In genomic region chr4:91243896-91244295, GRCm38 (mm10) we compare ENCODE assay signal across 29 mouse cellular contexts.
DNase-seq lines count a peak whose midpoint lies in the region; ATAC-seq lines count a peak whose summit lies in the region.
"Had no signal": no experiment of that assay in that cellular context is flagged by ENCODE, and none has a peak within 500 bp of the region (broad histone marks: within the 10 kb centered on the region; RNA-seq: fewer than 3 reads in every experiment).

No protein-coding gene starts in this region.

- H3K9me3 ChIP-seq in forebrain, embryonic 14.5 days (replicated peaks; ENCODE audit: control insufficient read depth, low read length) = no peaks in the 10 kb centered on the region
- H3K9me3 ChIP-seq in forebrain, embryonic 11.5 days (ENCODE audit: control insufficient read depth, low read length) = no peaks in the 10 kb centered on the region
- H3K9me3 ChIP-seq in hindbrain, embryonic 14.5 days (ENCODE audit: control insufficient read depth, low read length) = no peaks in the 10 kb centered on the region
- no peaks in the 10 kb centered on the region for H3K9me3 ChIP-seq in hindbrain, embryonic 16.5 days (ENCODE audit: control insufficient read depth, low read length)
- no peaks in the 10 kb centered on the region for H3K9me3 ChIP-seq in forebrain, embryonic 16.5 days (ENCODE audit: control insufficient read depth, low read length)
- H3K9me3 ChIP-seq: embryonic facial prominence, embryonic 10.5 days; embryonic facial prominence, embryonic 13.5 days; heart, embryonic 12.5 days; heart, embryonic 15.5 days had no signal

- H3K4me2 ChIP-seq in forebrain, embryonic 14.5 days (ENCODE audit: low read length) = no peak overlapping the region
- no peak overlapping the region for H3K4me2 ChIP-seq in forebrain, embryonic 11.5 days (ENCODE audit: low read depth, low read length, severe bottlenecking)
- no peak overlapping the region for H3K4me2 ChIP-seq in hindbrain, embryonic 14.5 days (replicated peaks)
- no peak overlapping the region for H3K4me2 ChIP-seq in hindbrain, embryonic 16.5 days (ENCODE audit: low read length)
- H3K4me2 ChIP-seq in forebrain, embryonic 16.5 days (ENCODE audit: low read length) = no peak overlapping the region
- H3K4me2 ChIP-seq: embryonic facial prominence, embryonic 13.5 days; heart, embryonic 12.5 days; heart, embryonic 15.5 days had no signal

- no peak overlapping the region for H3K4me3 ChIP-seq in forebrain, embryonic 14.5 days (ENCODE audit: low read depth, low read length)
- no peak overlapping the region for H3K4me3 ChIP-seq in forebrain, embryonic 11.5 days (ENCODE audit: low read depth, low read length)
- H3K4me3 ChIP-seq in hindbrain, embryonic 14.5 days (replicated peaks; ENCODE audit: low read length) = no peak overlapping the region
- H3K4me3 ChIP-seq in hindbrain, embryonic 16.5 days (ENCODE audit: low read length) = no peak overlapping the region
- H3K4me3 ChIP-seq in forebrain, embryonic 16.5 days (replicated peaks; ENCODE audit: low read length) = no peak overlapping the region
- H3K4me3 ChIP-seq: embryonic facial prominence, embryonic 10.5 days; embryonic facial prominence, embryonic 13.5 days; erythroblast, embryonic 14.5 days; gastrocnemius, adult 2 months; heart, embryonic 12.5 days; heart, embryonic 15.5 days had no signal

- H3K36me3 ChIP-seq in forebrain, embryonic 14.5 days (ENCODE audit: control insufficient read depth, insufficient read depth, low read length) = peaks cover 5% of the 10 kb centered on the region; the same call in 1 of the 2 replicates
- H3K36me3 ChIP-seq in forebrain, embryonic 11.5 days (ENCODE audit: control insufficient read depth, insufficient read depth, low read length) = no peaks in the 10 kb centered on the region
- peaks cover 10% of the 10 kb centered on the region; the same call in 1 of the 2 replicates for H3K36me3 ChIP-seq in hindbrain, embryonic 14.5 days (replicated peaks; ENCODE audit: control insufficient read depth, insufficient read depth)
- no peaks in the 10 kb centered on the region for H3K36me3 ChIP-seq in hindbrain, embryonic 16.5 days (ENCODE audit: control insufficient read depth, insufficient read depth, low read length)
- H3K36me3 ChIP-seq in forebrain, embryonic 16.5 days (ENCODE audit: control insufficient read depth, insufficient read depth) = peaks cover 3% of the 10 kb centered on the region
- H3K36me3 ChIP-seq: embryonic facial prominence, embryonic 10.5 days; embryonic facial prominence, embryonic 13.5 days; G1E; heart, embryonic 12.5 days; heart, embryonic 15.5 days had no signal

- no peak overlapping the region for H3K9ac ChIP-seq in forebrain, embryonic 14.5 days (ENCODE audit: low read length)
- H3K9ac ChIP-seq in forebrain, embryonic 11.5 days (ENCODE audit: low read length) = no peak overlapping the region
- H3K9ac ChIP-seq in hindbrain, embryonic 14.5 days = no peak overlapping the region
- no peak overlapping the region for H3K9ac ChIP-seq in hindbrain, embryonic 16.5 days (ENCODE audit: low read depth, low read length)
- H3K9ac ChIP-seq in forebrain, embryonic 16.5 days (replicated peaks; ENCODE audit: low read depth, low read length) = no peak overlapping the region
- H3K9ac ChIP-seq: embryonic facial prominence, embryonic 13.5 days; heart, embryonic 12.5 days; heart, embryonic 15.5 days had no signal

- 80% methylated on average over 4 of the region's 4 CpGs for WGBS in forebrain, embryonic 14.5 days
- WGBS in forebrain, embryonic 11.5 days = 96% methylated on average over 4 of the region's 4 CpGs
- WGBS in hindbrain, embryonic 14.5 days = 86% methylated on average over 4 of the region's 4 CpGs
- 88% methylated on average over 4 of the region's 4 CpGs for WGBS in hindbrain, embryonic 16.5 days
- WGBS in forebrain, embryonic 16.5 days = 69% methylated on average over 4 of the region's 4 CpGs

- no peaks in the 10 kb centered on the region for H3K27me3 ChIP-seq in forebrain, embryonic 14.5 days (replicated peaks; ENCODE audit: control insufficient read depth, insufficient read depth, low read length)
- no peaks in the 10 kb centered on the region for H3K27me3 ChIP-seq in forebrain, embryonic 11.5 days (ENCODE audit: control insufficient read depth, insufficient read depth, low read length)
- no peaks in the 10 kb centered on the region for H3K27me3 ChIP-seq in hindbrain, embryonic 14.5 days (ENCODE audit: control insufficient read depth, insufficient read depth, low read length)
- no peaks in the 10 kb centered on the region for H3K27me3 ChIP-seq in hindbrain, embryonic 16.5 days (replicated peaks; ENCODE audit: control insufficient read depth, insufficient read depth, low read length)
- no peaks in the 10 kb centered on the region for H3K27me3 ChIP-seq in forebrain, embryonic 16.5 days (replicated peaks; ENCODE audit: control insufficient read depth, insufficient read depth, low read length)
- H3K27me3 ChIP-seq: CH12.LX; embryonic facial prominence, embryonic 13.5 days; heart, embryonic 12.5 days; heart, embryonic 15.5 days; Patski had no signal

- H3K27ac ChIP-seq in forebrain, embryonic 14.5 days (ENCODE audit: low read depth, low read length) = no peak overlapping the region
- H3K27ac ChIP-seq in forebrain, embryonic 11.5 days (ENCODE audit: low read depth, low read length) = no peak overlapping the region
- H3K27ac ChIP-seq in hindbrain, embryonic 14.5 days = 0 out of 2 replicates have a peak overlapping the region, but pooled peaks have one; percentile 41
- no peak overlapping the region for H3K27ac ChIP-seq in hindbrain, embryonic 16.5 days (ENCODE audit: low read depth, low read length)
- peak overlapping the region; percentile 44; the same call in 1 of the 2 replicates for H3K27ac ChIP-seq in forebrain, embryonic 16.5 days (ENCODE audit: low read length)
- H3K27ac ChIP-seq: embryonic facial prominence, embryonic 10.5 days; embryonic facial prominence, embryonic 13.5 days; gastrocnemius, adult 2 months; heart, embryonic 15.5 days had no signal

- H3K4me1 ChIP-seq in forebrain, embryonic 14.5 days (ENCODE audit: control insufficient read depth, insufficient read depth, low read length) = peaks cover 2% of the 10 kb centered on the region; the same call in 1 of the 2 replicates
- H3K4me1 ChIP-seq in forebrain, embryonic 11.5 days (replicated peaks; ENCODE audit: control insufficient read depth, insufficient read depth, low read length) = no peaks in the 10 kb centered on the region
- no peaks in the 10 kb centered on the region for H3K4me1 ChIP-seq in hindbrain, embryonic 14.5 days (replicated peaks; ENCODE audit: control insufficient read depth, insufficient read depth, low read length)
- H3K4me1 ChIP-seq in hindbrain, embryonic 16.5 days (ENCODE audit: control insufficient read depth, insufficient read depth, low read depth, low read length) = no peaks in the 10 kb centered on the region
- H3K4me1 ChIP-seq in forebrain, embryonic 16.5 days (replicated peaks; ENCODE audit: control insufficient read depth, insufficient read depth, low read length) = peaks cover 15% of the 10 kb centered on the region
- H3K4me1 ChIP-seq: embryonic facial prominence, embryonic 10.5 days had no signal

- no peak for ATAC-seq in forebrain, embryonic 14.5 days
- no peak for ATAC-seq in forebrain, embryonic 11.5 days (replicated peaks; ENCODE audit: low FRiP score)
- ATAC-seq in hindbrain, embryonic 14.5 days (ENCODE audit: low FRiP score) = no peak
- ATAC-seq in hindbrain, embryonic 16.5 days = no peak
- peak; percentile 39 for ATAC-seq in forebrain, embryonic 16.5 days
- ATAC-seq: intestine, postnatal 0 days; Patski had no signal

- peak; percentile 24 for DNase-seq in forebrain, embryonic 14.5 days (ENCODE audit: low spot score)
- DNase-seq in forebrain, embryonic 11.5 days (ENCODE audit: low spot score) = no peak
- DNase-seq in hindbrain, embryonic 14.5 days (ENCODE audit: low spot score) = no peak
- DNase-seq in lung, postnatal 25 days (ENCODE audit: low spot score) = no peak
- DNase-seq: adrenal gland, adult 2 months; adrenal gland, postnatal 14 days; B cell, adult 2 months; cerebellum, adult 11-12 months; cerebellum, adult 8-10 months; cerebellum, postnatal 10 days; cerebellum, postnatal 36 days; embryo, embryonic 11 days; gastrocnemius, adult 2 months; gastrocnemius, postnatal 14 days; heart, adult 18-20 months; heart, postnatal 14 days; heart, postnatal 4 days; kidney, adult 2 months had no signal

Comparison
In these comparisons a context has a peak if more than half of its experiments do, and no peak if none do; other contexts are left out.
1. H3K27ac ChIP-seq: peak in hindbrain, embryonic 14.5 days (single experiment) and forebrain, embryonic 16.5 days (single experiment); none in forebrain, embryonic 14.5 days (single experiment), forebrain, embryonic 11.5 days (single experiment) and hindbrain, embryonic 16.5 days (single experiment).